Mouse (Mus musculus) testis, adult 2 months (tissue): ENCODE results near the gene Kcnk15.

Source experiments
- CTCF ChIP-seq: fragments of 200-500 bp; IDR thresholded peaks from 2 replicates; pipeline ENCODE4 v1.5.1; 2012; ENCODE audit warnings: low read depth, mild to moderate bottlenecking, inconsistent platforms, low read length, moderate library complexity; ENCODE audit not compliant: control insufficient read depth, insufficient read depth, insufficient replicate concordance
- POLR2A ChIP-seq: fragments of 200-500 bp; IDR thresholded peaks from 2 replicates; pipeline ENCODE4 v1.6.1; 2012; ENCODE audit warnings: low read depth, mild to moderate bottlenecking, inconsistent platforms, low read length, moderate library complexity; ENCODE audit not compliant: control insufficient read depth

DNA sequence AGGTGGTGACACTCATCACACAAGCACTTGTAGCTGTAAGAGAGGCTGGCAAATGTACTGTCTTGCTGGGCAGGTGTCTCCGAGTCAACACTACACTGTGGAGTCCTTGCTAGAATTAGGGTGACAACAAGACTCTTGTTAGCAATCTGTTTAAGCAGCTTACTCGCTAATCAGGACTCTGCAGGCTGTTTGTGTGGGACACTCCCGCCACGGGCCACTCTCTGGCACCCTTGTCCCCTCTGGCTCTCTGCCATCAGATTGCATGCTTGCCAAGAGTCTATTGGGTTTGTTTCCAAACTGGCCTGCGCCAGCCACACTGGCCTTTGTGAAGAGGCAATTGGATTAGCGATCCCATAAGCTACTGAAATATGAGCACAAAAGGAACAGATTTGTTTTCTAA lies 13.9 kb upstream of the Kcnk15 start:
- TF ChIP-seq CTCF, result no peak
- TF ChIP-seq POLR2A, result no peak
